Mouse (Mus musculus) retina, embryonic 14.5 days (tissue): ENCODE measurements around the gene Myo1g.

ENCODE experiments used
- DNase-seq: peaks from one replicate; pipeline ENCODE4 v3.0.0-alpha.2; 2015; ENCODE audit warnings: low spot score

Myo1g gene

GRCm38 (mm10) chr11:6488041-6488684, 32.6 kb downstream of the Myo1g start:
- no peak for DNase-seq

DNA sequence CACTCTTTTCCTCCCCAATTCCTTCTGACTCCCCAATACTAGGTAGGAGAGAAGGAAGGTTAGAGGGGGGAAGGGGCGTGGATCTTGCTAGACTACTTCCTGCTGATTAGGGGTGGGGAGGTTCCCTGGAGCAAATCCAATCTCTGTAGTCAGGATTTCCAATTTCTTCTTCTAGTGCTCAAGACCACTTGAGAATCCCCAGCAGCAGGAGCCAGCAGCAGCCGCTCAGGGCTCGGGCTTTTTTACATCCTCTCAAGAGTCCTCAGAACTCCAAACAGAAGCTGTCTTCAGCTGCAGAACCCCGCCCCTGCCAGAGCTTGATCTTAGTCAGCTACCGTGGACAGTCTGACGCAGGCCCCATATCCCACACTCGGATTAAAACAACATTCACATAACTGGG, 33.3 kb downstream of the Myo1g start:
- DNase-seq, result no peak

GRCm38 (mm10) chr11:6486916-6487315, 33.8 kb downstream of the Myo1g start:
- no peak for DNase-seq

DNA sequence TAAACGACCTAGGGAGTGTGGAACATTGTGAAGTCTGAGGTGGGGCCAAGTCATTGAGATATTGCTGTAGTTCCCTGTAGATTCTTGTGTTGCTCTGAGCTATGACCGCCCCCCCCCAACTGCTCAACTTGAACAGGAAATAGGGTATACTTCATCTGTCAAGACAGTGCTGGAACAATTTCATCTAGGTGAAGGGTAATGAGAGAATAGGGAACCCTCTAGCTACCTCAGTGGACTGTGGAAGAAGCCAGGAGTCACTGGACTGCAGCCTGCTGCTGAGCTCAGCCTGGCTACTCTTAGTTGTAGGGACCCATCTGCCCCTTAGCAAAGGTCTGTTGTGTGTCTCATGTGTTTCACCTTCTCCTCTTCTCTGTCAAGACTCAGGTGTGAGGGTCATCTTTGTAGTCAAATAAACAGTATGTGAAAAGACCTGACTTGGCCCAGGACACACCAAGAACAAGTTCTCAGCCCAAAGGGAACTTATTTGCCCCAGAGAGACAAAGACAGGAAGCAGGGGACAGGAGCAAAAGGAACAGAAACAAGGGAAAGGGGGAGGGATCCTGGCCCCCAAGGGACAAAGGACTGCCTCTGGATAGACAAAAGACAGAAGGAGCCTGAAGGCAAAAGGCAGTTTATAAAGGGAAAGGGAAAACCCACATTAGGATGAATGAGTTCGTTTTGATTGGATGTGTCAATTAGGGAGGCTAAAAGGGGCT, 36.4 kb downstream of the Myo1g start:
- DNase-seq, result no peak

- no peak for DNase-seq
Measured at GRCm38 (mm10) chr11:6483103-6483502, 37.7 kb downstream of the Myo1g start.

GRCm38 (mm10) chr11:6481669-6482185, 39.0 kb downstream of the Myo1g start:
- no peak for DNase-seq

DNA sequence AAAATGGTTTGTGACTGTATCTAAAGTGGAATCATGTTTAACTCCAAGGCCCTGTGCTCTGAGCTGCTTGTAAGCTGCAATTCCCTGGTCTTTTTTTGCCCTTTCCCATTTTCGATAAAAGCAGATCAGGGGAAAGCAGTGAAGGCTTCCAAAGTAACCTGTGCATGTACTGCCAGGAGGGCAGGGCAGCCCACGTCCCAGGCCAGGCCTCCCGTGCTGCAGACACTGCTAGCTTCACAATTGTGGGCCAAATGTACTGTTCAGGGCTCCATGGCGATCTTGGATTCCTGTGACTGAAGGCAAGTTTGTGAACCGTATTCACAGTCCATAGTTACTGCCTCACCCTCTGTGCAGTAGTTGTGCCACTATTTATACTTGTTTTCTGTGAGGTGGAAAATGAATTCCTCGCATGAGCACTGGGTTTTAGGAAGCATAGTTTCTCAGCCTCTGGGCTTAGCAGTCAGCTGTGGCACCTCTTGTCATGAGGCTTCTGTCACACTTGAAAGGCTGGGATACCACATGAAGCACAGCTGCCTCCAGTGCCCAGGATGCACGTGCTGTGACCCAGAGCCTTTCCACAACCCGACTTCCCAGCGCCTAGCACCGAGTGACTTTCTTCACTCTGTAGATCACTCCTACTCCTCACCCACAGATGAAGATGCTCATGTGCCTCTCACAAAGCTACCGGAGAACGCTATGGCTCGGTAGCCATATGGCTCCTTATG, 39.9 kb downstream of the Myo1g start:
- no peak for DNase-seq

DNA sequence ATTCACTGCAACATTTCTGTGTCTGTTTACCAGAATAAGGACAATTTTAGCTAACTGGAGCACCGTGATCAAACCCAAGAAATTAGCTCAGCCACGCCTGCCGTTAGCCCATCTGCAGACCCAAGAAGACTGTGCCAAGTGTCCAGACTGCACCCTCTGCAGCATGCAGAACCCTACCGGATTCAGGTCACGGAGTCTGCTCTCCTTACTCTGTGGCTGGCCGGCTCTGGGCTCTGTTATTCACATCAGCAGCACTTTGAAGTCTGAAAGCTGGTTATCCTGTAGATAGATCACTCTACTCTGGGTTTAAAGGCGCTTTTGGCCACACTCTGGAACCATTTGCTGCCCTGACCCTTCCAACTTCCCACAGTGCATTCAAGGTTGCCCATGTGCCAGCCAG, 40.6 kb downstream of the Myo1g start:
- no peak for DNase-seq

DNA sequence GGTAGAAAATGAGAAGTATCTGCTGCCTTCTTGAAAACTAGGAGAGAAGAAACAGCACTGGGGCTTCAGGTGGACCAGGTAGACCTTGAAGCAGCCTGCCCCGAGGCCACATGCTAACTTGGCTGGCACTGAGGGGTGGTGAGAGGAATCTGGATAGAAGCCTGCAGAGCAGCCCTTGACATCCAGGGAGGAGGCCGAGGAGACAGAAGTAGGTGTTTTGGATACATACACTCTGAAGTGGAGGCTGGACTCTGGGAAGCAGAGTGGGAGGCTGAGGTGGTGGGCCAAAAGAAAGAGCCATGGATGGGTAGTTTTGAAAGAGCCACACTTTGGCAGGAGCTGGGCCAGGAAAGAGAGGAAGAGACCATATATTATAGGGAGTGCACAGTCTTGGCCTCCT, 41.5 kb downstream of the Myo1g start:
- no peak for DNase-seq

GRCm38 (mm10) chr11:6477350-6477749, 43.4 kb downstream of the Myo1g start:
- no peak for DNase-seq

GRCm38 (mm10) chr11:6476876-6477275, 43.9 kb downstream of the Myo1g start:
- DNase-seq, result no peak

- DNase-seq, result peak; percentile 90
Measured at GRCm38 (mm10) chr11:6475867-6476484, 44.8 kb downstream of the Myo1g start, which contains the start of gene Purb. Gene Purb, minus strand, starts transcription at chr11:6475917.

DNA sequence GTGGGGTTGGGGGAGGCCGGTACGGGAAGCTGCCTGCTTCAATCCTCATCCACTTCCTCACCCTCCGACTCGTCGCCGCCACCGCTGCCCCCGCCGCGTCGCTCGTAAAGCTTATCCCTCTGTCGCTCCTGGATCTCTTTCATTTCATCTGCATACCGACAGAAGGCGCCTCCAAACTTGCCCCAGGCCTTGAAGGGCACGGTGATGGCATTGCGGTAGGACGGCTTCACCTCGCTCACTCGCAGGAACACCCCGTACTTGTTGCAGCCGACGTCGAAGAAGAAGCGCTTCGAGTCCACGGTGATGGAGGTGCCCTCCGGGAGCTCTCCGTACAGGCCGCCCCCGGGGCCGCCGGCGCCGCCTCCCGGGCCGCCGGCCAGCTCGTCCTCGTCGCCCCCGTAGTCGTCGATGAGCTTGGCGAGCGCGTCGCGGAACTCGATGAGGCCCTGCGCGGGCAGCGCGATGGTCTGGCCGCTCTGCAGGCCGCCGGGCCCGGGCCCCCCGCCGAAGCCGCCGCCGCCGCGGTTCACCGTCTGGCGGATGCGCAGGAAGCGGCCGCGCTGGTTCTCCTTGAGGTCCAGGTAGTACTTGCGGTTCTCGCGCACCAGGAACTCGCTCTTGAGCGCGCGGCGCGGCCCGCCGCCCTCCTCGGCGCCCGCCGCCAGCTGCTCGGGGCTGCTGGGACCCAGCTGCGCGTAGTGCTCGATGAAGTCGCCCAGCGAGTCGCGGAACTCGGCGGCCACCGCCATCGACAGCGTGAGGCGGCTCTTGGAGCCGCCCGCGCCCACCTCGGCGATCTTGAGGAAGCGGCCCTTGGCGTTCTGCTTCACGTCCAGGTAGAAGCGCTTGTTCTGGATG, 45.7 kb downstream of the Myo1g start:
- DNase-seq, result peak; percentile 48

- no peak for DNase-seq
Measured at GRCm38 (mm10) chr11:6474381-6474780, 46.4 kb downstream of the Myo1g start.

GRCm38 (mm10) chr11:6472076-6472475, 48.7 kb downstream of the Myo1g start:
- DNase-seq, result no peak

- no peak for DNase-seq
Measured at GRCm38 (mm10) chr11:6471493-6471892, 49.3 kb downstream of the Myo1g start.

- no peak for DNase-seq
Measured at GRCm38 (mm10) chr11:6471054-6471453, 49.7 kb downstream of the Myo1g start.

DNA sequence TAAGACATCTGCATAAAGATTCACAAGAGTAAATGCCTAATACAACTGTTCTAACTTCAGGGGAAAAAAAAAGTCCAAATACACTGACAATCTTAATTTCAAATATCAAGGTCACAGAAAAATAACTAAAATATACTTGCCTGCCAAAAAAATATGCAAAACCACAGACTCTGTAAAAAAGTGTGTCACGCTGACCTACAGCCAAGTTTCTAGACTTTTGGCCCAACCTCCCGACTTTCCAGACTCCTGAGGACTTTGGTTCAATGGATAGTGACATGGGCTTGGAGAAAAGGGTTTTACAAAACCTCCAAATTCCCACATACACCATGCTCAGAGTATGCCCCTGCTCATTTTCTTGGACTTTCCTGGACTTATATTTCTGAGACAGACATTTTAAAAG, 52.2 kb downstream of the Myo1g start:
- no peak for DNase-seq

DNA sequence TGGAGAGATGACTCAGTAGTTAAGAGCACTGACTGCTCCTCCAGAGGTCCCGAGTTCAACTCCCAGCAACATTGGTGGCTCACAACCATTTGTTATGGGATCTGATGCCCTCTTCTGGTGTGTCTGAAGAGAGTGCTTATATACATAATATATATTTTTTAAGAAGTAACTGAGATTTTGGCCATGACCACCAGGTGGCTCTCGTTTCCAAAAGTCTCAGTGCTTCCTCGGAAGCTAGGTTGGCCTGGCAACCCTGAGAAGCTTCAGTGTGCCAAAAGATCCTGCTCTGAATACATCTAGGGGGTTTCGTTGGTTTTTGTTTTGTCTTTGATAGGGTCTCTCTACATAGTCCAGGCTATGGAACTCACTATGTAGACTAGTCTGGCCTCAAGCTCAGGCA, 55.6 kb downstream of the Myo1g start:
- DNase-seq, result peak; percentile 88

DNA sequence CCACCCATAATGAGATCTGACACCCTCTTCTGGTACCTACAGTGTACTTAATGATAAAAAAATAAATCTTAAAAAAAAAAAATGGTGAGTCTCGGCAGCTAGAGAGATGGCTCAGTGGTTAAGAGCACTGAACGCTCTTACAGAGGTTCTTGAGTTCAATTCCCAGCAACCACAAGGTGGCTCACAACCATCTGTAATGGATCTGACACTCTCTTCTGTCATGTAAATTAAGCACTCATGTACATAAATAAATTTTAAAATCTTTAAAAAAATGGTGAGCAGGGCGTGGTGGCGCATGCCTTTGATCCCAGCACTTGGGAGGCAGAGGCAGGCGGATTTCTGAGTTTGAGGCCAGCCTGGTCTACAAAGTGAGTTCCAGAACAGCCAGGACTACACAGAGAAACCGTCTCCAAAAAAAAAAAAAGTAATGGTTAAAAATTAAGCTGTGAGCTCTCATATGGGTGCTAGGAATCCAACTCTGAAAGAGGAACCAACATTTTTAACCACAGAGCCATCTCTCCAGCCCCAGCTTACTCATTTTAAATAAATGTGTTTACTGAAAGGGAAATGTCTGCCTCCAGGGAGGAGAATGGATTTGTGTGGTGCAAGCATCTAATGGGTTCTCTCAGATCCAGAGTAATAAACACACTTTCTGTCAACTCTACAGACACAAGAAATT, 57.5 kb downstream of the Myo1g start:
- no peak for DNase-seq
